Mouse (Mus musculus) thymus, postnatal 10 days (tissue): ENCODE data around the gene Ripk3.

ENCODE experiments used
- DNase-seq, 2 experiments: peaks; one replicate each; pipeline ENCODE4 v3.0.0; 2021; ENCODE audit warnings: low spot score in 2 of 2

Gene Ripk3

DNA sequence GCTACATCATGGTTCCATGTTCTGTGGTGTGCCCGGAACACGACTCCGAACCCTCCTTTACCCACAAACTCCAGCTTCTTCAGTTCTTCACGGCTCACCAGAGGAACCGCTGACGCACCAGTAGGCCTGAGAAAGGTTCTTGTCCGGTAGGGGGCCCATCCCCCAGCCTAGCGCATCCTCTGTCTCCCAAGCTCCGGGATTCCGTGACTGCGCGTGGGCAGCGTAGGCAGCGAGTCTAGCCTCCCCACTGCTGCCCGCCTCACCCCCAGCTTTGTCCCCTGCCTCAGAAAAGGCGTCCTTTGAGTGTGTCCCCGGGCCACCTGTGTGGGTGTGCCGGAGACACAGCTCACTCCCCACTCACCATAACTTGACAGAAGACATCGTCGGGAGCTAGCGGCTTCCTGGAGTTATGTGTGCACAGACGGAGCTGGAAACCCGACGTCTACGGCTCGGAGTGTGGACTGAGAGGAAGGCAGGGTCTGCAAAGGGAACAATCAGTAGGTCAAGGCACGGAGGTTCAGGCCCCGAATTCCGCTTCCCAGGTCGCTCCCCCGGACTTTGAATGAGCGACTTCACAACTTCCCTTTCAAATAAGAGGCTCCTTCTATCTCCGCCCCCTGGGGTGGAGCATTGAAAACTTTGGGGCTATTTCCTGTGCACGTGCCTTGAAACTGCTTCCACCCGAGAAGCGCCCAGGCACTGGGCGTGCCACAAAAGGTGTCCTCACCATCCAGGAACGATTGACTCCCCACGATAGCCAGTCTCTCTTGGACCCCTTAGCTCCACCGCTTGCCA is at the start of gene Ripk3:
TSS of gene Ripk3 (minus strand) at position 610 of the 795 bp plus-strand sequence.
- peak; percentile 54 to 63 for DNase-seq

DNA sequence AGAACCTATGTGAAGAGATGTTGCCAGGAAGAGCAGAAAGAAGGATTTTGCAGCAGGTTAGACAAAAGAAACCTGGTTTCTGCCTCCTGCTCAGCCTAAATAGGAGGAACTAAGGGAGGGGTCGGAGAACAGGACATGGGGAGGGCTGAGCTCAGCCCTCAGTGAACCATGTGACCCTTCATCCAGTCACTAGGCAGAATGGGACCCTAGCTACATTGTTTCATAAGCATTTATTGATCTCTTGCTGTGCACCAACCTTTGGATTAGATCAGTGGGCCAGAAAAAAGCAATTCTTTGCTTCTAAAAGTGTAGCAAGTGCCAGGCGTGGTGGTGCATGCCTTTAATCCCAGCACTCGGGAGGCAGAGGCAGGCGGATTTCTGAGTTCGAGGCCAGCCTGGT is 49.6 kb upstream of the Ripk3 start:
- DNase-seq: no peak

DNA sequence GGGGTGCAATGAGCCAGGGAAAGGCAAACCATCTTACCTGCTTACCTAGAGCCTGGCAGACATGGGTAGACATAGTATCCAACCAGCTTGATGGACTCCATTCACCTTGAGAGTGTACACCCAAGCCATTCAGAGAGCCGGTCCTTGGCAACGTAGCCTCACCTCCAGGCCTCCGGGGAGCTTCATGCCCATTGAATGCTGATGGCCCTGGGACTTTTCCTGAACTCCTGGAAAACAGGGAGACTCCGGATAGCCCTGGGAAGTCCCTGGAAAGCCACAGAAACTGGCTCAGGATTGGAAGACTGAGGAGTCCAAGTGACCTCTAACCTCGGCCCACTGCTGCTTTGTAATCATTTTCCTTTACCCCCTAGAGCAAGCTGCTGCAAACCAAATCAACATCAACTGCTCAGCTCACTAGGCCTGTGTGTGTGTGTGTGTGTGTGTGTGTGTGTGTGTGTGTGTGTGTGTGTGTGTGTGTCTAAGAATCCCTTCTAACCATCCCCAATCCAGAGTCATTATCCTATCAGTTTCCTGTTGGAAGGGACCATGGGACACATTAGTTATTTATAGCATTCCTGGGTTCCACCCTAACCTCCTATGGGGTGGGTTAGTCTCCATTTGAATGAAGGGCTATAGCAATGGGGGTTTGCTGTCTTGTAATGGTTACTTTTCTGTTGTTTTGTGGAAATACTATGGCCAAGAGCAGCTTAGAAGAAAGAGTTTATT is 46.3 kb upstream of the Ripk3 start:
- no peak for DNase-seq

DNA sequence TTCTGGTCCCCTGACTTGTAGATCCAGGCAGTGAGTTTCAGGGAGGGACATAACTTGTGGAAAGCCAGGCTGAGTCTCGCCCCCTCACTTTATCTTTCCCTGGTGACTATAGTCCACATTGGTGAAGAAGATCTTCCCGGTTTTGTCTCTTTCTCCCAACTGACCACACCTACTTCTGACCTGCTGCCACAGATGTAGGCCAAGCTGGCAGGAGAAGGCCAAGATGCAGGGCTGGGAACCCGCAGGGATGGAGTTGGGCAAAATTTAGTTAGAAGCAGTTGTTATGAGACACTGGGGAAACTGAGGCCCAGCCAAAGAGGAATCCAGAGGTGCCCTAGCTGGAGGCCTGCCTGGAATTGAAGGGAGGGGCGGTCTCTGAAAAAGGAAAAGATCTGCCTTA is 44.5 kb upstream of the Ripk3 start:
- no peak for DNase-seq

DNA sequence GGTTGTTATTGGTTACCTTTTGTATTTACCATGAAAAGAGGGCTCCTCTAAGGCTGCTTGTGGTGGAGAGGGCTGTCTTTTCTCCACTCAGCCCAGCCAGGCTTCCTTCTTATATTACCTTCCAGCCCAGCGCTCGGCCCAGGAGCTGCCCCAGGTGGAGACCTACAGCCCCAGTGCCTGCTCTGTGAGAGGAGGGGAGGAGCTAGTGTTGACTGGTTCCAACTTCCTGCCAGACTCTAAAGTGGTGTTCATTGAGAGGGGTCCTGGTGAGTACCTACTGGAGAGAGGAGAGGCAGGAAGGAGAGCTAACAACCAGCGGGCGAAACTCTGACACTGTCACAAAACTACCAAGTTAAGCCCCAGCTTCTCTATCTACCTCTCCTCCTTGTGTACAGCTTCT is 41.7 kb upstream of the Ripk3 start:
- no peak for DNase-seq

DNA sequence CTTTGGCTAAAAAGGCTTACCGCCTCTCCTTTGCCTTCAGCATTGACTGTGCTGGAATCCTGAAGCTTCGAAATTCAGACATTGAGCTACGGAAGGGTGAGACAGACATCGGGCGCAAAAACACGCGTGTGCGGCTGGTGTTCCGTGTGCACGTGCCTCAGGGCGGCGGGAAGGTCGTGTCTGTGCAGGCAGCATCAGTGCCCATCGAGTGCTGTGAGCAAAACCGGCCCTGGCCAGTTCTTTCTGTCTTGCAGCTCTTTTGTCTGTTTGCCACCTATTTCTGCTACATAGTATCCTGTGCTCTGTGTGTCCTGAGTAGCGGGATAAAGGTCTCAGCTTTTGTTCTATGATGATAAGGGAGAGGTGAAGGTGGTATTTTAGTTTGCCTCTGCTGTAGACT is 41.2 kb upstream of the Ripk3 start:
- no peak for DNase-seq

DNA sequence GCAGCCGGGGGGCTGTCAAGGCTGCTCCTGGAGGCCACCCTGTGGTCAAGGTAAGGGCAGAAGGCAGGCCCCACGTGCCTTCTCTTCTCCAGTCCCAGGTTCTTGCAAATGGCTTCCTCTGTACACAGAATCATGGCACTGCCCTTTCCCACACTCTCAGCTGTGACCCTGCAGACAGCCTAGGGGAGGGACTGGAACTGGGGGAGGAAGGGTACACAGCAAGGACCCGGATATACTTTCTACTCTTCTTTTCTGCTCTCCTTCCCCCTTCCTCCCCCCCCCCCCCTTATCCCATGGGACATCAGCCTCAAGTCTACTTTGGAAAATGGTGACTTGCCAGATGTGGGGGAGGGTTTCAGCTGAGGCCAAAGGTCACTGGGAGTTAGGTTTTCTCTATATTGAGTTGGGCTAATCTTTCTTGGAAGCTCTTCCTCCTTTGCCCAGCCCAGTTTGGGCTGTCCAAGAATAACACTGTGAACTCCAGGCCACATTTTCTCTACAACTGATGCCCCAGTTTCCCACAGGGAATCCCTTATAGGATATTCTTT is 40.1 kb upstream of the Ripk3 start:
- DNase-seq: no peak

DNA sequence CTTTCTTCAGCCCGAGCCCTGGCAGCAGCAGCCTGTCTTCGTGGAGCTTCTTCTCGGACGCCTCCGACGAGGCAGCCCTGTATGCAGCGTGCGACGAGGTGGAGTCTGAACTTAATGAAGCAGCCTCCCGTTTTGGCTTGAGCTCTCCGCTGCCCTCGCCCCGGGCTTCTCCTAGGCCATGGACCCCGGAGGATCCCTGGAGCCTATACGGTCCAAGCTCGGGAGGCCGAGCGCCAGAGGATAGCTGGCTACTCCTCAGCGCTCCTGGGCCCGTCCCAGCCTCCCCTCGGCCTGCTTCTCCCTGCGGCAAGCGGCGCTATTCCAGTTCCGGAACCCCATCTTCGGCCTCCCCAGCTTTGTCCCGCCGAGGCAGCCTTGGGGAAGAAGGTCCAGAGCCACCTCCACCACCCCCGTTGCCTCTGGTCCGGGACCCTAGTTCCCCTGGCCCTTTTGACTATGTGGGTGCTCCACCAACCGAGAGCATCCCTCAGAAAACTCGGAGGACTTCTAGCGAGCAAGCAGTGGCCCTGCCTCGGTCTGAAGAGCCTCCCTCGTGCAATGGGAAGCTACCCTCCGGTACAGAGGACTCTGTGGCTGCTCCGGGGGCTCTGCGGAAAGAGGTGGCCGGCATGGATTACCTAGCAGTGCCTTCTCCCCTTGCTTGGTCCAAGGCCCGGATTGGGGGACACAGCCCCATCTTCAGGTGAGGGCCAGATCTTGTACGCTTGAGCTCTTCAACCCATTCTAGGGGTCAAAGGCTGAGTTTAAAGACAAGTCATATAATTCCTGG is 38.1 kb upstream of the Ripk3 start:
- DNase-seq: no peak

DNA sequence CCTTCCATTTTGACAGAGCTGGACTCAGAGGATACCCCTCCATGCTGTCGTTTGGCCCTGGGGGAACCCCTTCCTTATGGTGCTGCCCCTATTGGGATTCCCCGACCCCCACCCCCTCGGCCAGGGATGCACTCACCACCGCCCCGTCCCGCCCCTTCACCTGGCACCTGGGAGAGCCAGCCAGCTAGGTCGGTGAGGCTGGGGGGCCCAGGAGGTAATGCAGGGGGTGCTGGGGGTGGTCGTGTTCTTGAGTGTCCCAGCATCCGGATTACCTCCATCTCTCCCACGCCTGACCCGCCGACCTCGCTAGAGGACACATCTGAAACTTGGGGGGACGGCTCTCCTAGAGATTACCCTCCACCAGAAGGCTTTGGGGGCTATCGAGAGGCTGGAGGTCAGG is 37.5 kb upstream of the Ripk3 start:
- DNase-seq: no peak

DNA sequence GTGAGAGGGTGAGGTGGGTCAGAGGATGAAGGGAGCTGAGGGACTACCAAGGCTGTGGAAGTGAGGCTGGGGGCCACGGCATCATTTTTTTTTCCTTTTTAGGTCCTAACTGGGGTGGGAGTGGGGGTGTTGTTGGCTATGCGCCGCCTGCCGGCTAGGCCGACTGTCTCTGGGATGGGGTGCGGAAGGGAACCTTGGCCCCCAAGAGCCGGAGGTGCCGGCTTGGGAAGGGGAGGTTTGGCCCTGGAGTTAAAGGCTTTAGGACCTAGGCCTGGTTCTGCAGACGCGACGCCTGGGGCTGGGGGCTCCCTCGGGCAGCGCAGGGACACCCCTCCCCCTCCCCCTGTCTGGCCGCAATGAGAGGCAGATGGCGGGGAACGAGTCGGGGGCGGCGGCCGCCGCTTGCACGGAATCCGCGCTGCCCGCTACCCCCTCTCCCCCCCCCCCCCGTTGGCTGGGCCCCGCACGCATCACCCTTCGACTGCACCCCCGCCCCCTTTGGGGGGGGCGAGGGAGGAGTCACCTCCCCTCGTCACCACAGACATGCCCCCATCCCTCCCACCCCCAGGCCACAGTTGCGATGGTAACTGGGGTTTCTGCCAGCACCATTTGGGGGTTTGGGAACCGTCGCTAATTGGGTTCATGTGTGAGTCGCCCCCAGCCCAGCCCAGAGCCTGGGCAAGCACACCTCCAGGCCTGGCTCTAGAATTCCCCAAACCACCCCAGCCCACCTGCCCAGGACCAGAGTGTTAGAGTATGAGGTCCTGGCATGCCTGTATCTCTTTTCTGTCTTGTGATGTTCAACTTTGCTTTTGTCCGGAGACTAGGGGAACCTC is 36.8 kb upstream of the Ripk3 start:
- peak in 1 of 2 experiments; percentile 9 for DNase-seq

DNA sequence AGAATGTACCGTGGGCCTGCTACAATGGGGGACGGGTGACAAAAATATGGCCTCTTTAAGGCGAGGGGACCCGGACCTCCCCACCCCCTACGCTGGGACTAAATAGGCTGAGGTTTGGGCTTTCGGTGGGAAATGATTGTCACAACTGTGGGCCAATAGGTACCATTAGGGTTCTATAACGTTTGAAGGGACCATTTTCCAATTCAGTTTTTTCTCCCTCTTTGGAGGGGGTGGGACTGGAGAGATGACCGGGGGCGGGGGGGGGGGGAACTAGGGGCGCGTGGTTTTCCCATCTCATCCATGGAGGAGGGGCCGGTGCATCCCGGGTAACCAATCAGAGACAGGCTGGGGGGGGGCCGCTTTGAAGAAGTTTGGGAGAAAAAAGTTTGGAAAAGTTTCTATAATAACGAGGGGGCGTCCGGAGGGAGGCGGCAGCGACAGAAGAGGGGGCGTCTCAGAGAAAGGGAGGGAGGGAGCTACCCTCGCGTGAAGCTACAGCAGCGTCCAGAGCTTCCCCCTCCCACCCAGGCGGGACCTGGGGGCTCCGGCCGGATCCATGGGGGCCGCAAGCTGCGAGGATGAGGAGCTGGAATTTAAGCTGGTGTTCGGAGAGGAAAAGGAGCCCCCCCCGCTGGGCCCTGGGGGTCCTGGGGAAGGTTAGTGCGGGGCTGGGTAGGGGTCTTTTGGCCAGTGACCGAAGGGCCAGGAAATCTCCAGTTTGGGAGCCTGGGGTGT is 36.0 kb upstream of the Ripk3 start:
- peak in 1 of 2 experiments; percentile 4 for DNase-seq

DNA sequence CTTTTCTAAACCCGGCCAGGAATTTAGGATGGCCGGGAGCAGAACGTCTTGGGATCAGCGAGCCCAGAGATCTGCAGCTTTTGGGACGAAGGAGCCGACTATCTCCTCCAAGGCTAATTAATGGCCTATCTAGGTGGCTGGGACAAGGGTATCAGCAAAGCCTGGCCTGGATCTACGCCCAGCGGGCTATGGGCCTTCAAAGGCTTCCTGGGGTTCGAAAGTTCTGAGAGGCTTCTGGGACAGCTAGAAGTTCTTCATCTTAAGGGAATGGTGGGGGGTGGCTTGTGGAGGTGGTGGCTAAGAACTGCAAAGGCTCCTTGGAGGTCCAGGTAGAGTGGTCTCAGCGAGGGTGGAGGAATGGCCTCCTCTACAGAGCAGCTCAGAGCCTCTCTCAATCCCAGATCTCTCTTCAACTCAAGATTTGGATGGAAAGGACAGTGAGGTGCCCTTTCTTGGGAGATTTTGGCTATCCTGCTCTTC is 35.4 kb upstream of the Ripk3 start:
- peak in 1 of 2 experiments; percentile 2 for DNase-seq

DNA sequence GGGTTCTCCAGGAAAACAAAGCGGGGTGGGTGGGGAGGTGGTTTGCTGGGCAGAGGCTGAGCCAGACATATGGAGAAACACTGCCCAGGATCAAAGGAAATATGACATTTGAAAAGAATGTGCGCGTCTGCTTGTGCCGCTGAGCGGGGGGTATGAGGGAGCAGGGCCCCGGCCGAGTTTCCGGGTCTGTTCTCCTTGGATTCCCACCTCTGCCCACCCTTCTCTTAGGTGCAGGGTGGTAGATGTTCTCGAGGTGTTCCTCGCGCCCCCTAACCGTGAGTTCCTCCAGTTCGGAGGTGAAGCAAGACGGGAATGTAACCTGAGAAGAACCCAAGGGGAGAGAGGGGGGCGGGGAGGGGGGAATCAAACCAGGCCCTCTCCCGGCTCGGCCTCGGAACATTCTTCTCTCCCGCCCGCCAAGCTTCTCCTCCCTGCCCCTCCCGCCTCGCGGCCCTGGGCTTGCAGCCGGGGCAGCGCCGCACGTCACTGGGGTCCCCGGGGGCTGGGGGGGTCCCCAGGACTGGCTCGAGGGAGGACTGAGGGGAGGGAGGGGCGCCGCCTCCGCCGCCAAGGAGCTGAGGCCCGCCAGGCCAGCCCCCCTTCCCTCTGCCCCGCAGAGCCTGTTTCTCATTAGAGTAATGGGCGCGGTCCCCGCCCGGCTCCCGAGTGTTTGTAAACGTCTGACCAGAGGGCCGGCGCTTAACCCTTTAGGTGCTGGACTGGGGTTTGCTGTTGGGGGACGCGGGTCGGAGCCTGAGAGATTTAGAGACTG is 34.5 kb upstream of the Ripk3 start, which contains the start of gene Nfatc4:
TSS of gene Nfatc4 (plus strand) at position 154 of the 772 bp plus-strand sequence.
- DNase-seq: peak in 1 of 2 experiments; percentile 7

DNA sequence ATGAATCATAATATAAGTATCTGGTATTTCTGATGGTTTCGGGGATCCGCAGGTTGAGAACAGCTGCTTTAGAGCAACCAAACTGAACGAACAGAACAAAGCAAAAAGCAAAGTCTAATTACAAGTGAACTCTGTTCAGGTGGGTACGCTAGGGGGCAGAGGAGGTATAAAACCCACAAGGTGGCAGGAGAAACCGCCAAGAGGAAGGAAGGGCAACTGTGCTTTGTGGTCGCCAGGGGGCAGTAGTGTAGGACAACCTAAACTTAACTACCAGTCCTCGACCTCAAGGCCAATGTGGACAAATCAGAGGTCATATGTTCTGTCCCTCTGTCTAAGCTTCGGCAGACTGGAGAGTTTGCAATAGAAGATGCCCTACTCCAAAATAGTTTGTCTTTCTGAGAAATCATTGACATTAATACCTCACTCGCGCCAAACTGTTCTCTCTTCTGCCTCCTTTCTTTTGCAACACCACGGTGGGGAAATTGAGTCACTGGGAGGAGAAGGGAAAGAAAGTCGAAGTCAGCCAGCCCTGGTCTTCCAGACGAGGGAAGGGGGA is 33.8 kb upstream of the Ripk3 start:
- DNase-seq: peak; percentile 58 to 83

DNA sequence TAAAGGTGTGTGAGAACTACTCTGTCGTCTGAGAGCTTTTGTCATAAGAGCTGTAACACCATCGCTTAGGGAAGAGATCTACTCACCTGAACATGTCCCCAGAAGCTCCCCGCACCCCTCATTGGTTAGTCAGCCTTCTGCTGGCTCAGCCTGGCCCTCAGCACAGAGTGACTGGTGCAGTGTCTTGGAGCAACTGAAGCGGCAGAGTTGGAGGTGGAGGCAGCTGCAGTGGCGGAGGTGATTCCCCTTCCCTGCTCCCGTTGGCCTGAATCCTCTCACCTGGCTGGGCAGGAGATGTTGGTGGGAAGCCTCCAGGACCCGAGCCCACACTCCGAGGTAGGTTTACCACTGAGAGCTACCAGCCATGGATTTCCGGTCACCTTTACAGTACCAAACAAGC is 31.9 kb upstream of the Ripk3 start:
- DNase-seq: peak in 1 of 2 experiments; percentile 2

DNA sequence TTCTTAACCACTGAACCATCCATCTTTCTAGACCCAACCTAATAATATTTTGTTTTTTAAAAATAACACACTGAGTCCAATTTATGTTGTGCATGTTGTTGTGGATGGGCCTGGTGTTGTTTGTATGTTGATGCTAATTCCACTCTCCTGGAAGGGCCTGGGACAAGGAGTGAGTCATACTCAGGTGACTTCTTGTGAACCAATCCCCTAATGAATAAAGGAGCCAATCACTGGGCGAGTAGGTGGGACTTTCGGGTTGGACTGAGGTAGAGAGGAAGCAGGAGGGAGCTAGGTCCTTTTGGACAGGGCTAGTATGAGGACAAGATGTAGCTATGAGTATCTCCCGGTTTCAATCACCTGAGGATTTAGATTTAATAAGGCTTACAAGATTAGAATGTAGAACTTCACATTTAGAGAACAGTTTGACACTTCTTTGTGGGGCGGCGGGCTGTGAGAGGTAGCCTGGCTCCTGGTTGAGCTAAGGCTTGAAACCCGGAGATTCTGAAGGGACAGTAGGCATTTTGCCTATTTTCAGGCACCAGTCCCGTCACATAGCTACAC is 31.3 kb upstream of the Ripk3 start:
- no peak for DNase-seq

DNA sequence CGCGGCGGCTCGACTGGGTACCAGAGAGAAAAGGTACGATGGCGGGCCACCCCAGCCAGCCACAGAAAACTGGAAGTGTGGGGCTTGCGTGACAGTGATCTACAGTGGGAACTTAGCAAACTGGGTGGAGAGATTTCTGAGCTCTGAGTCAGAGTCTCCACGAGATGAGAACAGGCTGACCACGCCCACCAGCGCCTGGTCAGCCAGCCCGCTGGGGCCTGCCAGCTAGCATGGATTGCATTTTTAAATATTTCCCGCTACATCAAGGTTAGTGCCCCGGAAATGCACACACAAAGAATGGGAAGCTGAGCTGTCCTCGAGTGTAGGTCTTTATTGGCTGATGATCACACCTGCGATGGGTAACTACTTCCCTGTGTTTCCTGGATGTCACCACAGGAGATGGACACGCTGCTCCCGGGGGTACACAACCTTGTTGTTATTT is 26.7 kb upstream of the Ripk3 start:
- peak in 1 of 2 experiments; percentile 2 for DNase-seq

DNA sequence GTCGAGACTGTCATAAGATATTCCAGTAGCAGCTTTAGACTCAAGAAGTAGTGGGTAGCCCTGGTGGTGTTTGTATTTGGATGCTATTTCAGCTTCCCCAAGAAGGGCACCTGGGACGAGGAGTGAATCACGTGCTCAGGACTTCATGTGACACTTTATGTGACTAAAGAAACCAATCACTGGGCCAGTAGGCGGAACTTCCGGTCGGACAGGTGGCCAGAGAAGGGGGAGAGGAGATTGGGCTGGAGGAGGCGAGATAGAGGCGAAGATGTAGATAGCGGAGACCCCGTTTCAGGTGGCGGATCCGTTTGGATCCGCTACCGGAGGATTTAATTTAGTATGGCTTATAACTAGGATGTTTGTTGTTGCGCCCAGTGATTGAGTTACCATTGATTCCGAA is 26.2 kb upstream of the Ripk3 start:
- peak in 1 of 2 experiments; percentile 36 for DNase-seq
